Mouse (Mus musculus) brain, embryonic 14.5 days (tissue): ENCODE measurements at regions not wholly inside any gene's neighbourhood (a gene's known extent, or its start where the extent isn't known, plus 50 kb on each side); places are given as distances from the start of the nearest gene placed in this dataset.
A peak's percentile ranks its signal among the peaks of the same experiment; 100 is the strongest.

Source experiments
- DNase-seq: peaks from one replicate; pipeline ENCODE4 v3.0.0-alpha.2; 2011; ENCODE audit warnings: low read depth
- CTCF ChIP-seq: fragments of 200-500 bp; IDR thresholded peaks from 2 replicates; pipeline ENCODE4 v1.5.1; 2012; ENCODE audit warnings: inconsistent platforms, mild to moderate bottlenecking, moderate library complexity, borderline replicate concordance; ENCODE audit not compliant: insufficient read depth, insufficient read length; ENCODE audit errors: extremely low read depth
- POLR2A ChIP-seq: fragments of 200-500 bp; IDR thresholded peaks from 2 replicates; pipeline ENCODE4 v1.6.1; 2012; ENCODE audit warnings: mild to moderate bottlenecking, inconsistent platforms, borderline replicate concordance; ENCODE audit not compliant: poor library complexity, insufficient read depth, insufficient read length, severe bottlenecking; ENCODE audit errors: extremely low read depth

DNA sequence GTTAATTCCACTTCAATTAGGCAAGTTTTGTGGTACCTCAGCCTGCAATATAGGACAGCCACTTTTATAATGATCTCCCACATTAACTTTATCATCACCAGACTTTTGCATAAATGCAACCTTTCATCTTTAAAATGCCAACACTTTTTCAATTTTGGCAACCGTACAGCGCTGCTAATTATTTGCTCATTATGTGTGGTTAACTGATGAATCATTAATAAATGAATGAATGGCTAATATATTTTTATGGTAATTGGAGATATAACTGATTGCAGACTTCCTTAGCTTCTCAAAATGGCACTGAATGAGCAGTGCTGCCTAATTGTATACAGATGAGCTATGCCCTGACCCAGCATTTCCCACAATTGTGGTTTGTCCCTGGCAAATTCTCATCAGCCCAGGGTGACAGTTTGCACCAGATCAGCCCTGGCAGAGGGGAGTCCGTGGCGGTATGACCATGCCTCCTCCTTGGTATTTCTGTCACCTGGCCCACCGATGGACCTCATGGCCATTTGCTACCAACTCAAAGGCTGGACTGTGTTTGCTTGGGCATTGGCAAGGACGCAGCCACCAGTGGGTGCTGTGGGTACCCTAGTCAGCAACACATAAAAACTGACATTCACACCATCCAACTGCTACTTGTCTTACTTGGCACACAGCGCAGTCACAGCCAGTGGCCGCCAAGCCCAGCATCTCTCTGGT, 173.7 kb upstream of the Lmo4 start:
- peak; percentile 64 for DNase-seq
- TF ChIP-seq CTCF: no peak
- TF ChIP-seq POLR2A: no peak

DNA sequence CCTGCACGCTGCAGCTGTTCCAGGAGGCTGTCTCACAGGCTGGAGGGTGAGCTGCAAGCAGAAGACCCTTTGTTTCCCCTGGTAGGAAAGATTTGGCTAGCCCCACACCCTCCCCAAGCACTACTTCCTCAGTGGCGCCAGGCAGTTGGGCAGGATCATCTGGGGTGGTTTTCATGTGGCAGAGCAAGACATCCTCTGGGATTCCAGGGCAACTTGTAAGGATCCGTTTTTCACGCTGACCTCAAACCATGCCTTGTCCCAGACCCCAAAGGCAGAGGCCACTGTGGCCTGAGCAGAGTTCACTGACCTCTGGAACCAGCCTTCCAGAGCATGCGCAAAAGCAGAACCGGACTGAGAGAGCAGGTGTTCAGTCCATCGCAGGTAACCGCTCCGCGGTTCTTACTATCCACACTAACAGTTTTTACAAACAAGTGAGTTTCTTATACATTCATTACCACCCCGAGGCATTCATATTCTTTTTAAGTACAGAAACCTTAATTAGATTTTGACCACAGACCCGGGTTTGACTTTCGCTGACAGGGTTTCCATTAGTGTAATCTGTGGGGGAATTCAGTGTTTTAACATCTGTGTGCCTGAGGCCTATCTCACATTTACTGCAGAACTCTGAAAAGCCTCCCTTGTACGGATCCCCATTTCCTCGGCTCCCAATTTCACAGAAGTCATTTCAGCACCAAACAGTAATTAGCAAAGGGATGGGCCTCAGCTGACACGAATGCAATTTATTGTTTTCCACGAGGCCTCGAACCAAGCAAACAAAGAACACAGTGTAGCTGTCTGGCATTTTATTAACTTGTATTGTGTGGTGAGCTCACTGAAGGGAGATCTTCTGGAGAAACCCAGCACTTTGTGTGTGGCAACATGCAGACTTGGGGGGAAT, 172.9 kb upstream of the Lmo4 start:
- TF ChIP-seq CTCF: no peak
- TF ChIP-seq POLR2A: no peak
- peak; percentile 80 for DNase-seq

DNA sequence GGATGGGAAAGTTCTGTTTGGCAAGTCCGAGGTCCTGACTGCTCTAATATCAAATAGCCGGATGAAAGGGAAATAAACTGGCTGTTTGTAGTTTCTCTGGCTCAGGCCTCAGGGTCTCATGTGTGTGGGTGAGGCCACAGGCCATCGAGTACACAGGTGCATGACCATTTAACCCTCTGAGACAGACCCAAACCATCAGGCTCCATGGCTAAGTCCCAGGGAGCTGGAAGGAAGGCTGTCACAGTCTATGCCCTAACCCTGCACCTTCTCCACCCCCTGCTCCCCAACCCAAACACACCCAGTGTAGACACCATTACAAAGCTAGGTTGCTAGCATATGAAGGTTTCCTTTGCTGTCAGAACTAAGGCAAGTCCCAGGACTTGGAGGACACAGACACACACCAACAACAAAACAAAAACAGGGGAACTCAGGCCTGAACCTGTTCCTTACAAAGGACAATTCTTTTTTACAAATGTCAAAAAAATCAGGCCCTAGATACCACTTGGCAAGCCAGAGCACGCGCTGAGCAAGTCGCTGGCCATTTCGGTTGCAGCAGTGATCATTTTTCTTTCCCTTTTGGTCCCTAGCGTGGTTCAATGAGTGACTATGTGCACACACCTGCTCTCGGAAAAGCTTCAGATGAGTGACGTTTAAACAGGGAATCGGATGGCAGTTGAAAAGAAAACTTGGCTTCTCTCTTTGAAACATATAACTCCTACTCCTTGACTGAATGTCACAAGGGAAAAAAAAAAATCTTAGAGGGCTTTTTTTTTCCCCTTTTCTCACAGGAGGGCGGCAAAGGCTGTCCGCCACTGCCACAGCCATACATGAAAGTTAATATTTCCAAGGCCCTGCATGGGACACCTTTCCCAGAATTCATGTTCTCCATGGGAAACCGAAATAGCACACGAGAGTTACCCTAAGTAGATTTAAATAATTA, 171.7 kb upstream of the Lmo4 start:
- DNase-seq: no peak
- no peak for TF ChIP-seq CTCF
- TF ChIP-seq POLR2A: no peak

DNA sequence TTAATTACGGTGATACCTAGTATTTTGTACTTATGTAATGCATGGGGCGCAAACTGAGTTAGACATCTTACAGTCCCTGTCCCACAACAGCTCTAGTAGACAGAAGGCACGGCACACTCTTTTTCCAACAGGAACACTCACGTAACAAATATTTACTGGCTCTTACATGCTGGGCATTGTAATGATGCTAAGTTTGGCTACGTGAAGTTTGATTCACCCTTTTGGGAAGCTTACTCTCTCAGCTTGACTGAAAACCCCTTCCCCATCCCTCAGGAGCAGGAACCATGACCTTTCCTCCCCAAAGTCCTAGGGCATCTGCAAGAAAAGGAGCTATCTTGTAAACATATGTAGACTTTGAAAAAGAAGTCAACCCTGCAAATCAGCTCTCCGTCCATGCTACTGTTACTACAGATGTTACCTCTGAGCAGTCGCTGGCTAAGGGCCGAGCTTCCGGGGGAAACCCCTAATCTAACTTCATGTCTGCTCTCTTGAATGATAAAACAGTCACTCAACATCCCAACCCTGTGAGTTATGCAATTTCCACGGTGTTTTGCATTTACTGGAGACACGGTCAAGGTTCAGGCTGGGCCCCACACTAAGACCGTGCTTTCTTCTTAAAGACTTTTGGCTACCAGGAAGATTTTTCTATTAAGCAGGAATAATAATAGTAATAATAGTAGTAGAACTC, 170.8 kb upstream of the Lmo4 start:
- DNase-seq: no peak
- TF ChIP-seq POLR2A (no peak), CTCF (no peak)

DNA sequence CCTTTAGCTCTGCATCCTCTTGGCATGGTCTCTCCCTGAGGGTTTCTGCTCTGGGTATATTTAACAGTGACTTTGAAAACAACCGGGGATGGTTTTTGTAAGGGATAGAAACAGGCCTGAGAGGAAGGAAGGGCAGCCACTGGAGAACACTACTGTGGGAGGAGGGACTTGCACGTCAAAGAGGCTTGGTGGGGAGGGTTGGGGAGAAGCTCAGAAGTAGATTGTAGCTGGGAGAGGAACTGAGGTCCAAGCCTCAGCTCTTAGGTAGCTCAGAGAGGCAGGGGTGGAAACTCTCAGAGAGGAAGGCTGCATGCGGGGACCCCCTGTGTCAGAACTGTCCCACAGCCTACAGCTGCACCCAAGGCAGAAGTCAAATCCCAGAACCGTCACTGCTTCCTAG, 163.3 kb upstream of the Lmo4 start:
- DNase-seq: no peak
- TF ChIP-seq CTCF: no peak
- no peak for TF ChIP-seq POLR2A

DNA sequence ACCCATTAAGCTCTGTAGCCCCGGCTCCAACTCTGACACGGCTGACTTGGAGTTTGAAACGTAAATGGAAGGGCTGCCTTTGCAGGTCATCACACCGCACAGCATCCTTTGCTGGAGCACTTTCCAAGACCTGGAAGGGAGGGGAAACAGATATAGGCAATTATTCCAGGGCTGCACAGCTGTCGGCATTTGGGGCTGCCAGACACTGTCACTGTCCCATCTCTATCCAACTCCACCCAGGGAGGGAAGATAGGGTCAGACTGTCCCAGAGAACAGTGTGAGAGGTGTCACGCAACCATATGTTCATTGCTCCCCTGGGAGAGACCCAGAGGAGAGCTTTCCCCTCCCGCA, 162.7 kb upstream of the Lmo4 start:
- DNase-seq: no peak
- TF ChIP-seq POLR2A (no peak), CTCF (no peak)

DNA sequence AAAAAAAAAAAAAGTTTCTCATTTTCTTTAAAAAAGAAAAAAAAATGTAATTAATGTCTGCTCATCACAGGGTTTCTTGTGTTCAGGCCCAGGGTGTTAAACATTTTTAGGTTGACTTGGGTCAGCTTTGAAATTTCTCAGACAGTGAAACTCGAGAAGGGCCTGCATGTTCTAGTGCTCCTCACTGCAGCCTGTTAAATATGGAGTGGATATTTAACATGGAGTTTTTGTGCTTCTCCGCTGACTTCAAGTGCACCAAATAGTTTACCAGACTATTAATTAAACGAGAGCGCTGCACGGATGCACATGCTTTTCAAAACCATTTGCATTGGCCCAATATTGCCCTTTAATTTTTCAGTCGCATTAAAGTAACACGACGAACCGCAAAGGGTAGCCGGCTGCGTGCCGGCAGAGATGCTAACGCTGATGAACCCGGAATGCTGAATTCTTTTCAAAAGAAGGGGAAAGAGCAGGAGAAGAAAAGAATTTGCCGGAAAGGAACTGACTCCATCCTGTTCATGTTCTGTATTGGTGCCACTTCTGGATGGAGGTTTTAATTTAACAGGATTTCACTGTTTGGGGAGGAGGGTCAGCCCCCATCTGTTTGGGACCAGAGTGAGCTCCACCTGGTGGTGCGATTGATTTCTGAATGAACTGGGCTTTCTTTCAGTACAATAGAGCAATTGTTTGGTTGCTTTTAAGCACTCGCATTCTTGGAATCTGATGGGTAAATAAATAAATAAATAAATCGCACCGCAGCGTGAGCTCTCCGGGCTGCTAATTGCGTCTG, 162.2 kb upstream of the Lmo4 start:
- TF ChIP-seq POLR2A (no peak), CTCF (peak; percentile 47; the same call in 1 of the 2 replicates)
- DNase-seq: peak; percentile 79

DNA sequence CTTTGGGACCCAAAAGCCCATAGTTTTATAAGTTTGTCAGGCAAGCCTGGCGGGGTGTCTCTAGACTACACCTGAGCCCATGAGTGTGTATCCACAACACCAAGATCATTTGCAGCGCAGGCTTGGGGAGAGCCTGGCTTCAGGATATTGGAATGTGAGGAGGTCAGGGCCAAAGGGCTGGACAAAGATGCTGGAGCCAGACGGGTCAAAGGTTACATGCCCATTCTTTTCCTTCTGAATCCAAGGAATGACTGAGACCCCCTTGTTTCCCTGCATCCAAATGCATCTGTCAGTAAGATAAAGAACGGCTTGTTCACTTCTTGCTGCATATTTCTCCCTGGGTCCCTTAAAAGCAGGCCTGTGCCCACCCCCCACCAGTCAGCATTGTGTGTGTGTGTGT, 160.9 kb upstream of the Lmo4 start:
- no peak for DNase-seq
- TF ChIP-seq POLR2A (no peak), CTCF (no peak)

DNA sequence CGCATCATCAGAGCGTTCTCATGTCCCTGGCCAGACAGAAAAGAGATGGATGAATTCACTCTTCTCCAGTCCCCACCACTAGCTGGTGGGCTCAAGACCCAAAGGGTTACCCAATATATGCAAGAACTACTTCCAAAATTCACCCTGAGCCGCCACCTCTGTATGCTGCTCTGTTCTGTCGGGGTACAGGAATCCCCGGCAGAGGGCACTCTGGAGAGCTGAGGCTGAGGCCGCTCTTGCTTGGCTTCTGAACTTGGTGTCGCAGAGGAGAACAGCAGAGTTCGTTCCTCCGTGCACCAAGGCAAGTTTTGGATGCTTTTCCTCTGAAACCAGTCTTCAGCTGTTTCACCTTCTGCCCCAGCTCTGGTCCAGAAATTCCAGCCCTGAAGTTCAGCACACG, 157.5 kb upstream of the Lmo4 start:
- no peak for TF ChIP-seq POLR2A
- TF ChIP-seq CTCF: peak; percentile 33; the same call in 1 of the 2 replicates
- no peak for DNase-seq

DNA sequence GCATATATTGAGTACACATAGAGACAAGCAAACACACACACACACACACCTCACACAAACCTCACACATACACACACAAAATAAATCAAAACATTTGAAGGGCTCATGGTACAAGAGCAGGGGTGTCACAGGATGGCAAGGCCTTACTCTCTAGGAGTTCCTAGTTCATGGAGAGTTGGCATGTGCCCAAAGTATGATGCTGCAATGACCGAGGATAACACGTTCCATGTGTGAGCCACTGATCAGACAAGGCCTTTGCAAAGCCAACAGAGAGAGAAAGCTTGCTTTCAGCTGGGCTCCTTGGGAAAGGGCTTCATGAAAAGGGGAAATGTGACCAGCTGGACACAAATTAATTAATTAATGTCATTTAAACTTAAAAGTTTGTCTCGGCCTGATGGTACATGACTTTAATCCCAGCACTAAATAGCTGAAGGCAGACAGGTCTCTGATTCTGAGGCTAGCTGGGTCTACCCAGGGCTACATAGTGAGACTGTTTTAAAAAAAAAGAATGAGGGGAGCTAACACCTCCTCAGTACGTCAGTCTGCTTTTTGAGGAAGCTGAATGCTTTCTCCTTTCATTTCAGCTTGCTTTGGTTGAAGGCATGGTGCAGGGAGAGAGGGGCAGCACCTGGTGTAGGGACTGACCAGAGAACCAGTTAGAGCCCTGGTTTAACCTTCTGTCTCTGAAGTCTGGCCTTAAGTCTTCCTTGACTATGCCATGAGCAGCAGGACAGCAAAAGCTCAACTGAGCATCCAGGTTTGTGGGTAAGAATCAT, 156.4 kb upstream of the Lmo4 start:
- TF ChIP-seq CTCF: no peak
- TF ChIP-seq POLR2A: no peak
- no peak for DNase-seq
